Comparison of ENCODE assay signal across 8 mouse cellular contexts in the genomic region with DNA sequence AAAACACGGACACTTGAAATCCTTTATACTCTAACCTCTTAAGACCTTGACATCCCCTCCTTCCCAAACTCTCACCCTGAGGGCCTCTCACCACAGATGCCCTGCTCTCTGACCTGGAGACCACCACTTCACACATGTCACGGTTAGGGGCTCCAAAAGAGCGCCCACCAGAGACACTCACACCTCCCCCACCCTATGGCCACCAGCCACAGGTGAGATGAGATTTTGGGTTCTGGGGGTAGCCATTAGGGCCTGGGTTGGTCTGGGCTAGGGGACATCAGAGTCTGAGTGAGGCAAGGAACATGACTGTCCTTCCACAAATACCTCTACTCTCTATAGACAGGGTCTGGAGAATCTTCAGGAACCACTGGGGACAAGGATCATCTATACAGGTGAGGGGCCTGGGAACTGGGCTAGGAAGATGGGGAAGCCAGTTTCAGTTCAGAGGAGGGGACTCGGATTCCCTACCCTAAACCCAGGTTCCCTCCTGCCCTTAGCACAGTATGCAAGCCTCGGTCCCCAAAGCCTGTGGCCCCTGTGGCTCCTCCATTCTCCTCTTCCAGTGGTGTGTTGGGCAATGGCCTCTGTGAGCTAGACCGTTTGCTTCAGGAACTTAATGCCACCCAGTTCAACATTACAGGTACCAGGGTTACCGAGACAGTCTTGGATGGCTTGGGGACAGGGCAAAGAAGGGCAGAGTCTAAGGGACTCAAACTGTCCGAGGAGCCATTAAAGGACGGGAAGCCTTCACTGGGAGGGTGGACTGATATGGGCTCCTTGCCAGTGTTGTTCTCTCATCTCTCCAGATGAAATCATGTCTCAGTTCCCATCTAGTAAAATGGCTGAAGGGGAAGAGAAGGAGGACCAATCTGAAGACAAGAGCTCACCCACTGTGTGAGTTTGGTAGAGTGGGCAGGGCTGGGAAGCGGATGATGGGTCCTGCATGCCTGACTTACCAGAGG. TPM values are rescaled to one million over a fixed set of nuclear protein-coding genes. Genes with fewer than 3 reads are reported as not detected.
DNase-seq lines count a peak whose midpoint lies in the region; ATAC-seq lines count a peak whose summit lies in the region.

No protein-coding gene starts in this region.

- peaks cover 18 to 27% of the 10 kb centered on the region in 2 experiments for H3K4me1 ChIP-seq in heart, embryonic 14.5 days (ENCODE audit: control insufficient read depth in 2 of 2, insufficient read depth in 2 of 2, low read length in 2 of 2)
- H3K4me1 ChIP-seq in embryonic facial prominence, embryonic 12.5 days: peaks cover 34% of the 10 kb centered on the region
- H3K4me1 ChIP-seq in hindbrain, embryonic 13.5 days (replicated peaks): peaks cover 36% of the 10 kb centered on the region
- H3K4me1 ChIP-seq in midbrain, embryonic 11.5 days (ENCODE audit: control insufficient read depth, insufficient read depth, low read length): peaks cover 18% of the 10 kb centered on the region

- ATAC-seq in heart, embryonic 14.5 days (ENCODE audit: insufficient number of reproducible peaks, insufficient read depth, low FRiP score, low read depth): no peak
- no peak for ATAC-seq in embryonic facial prominence, embryonic 12.5 days (ENCODE audit: insufficient number of reproducible peaks, insufficient read depth, low FRiP score, low TSS enrichment)
- ATAC-seq in hindbrain, embryonic 13.5 days (ENCODE audit: low FRiP score): no peak
- no peak for ATAC-seq in midbrain, embryonic 11.5 days (ENCODE audit: low FRiP score)

- H3K27me3 ChIP-seq in heart, embryonic 14.5 days (ENCODE audit: control insufficient read depth, insufficient read depth, low read length): no peaks in the 10 kb centered on the region
- peaks cover 6% of the 10 kb centered on the region; the same call in 1 of the 2 replicates for H3K27me3 ChIP-seq in embryonic facial prominence, embryonic 12.5 days
- peaks cover 11% of the 10 kb centered on the region for H3K27me3 ChIP-seq in hindbrain, embryonic 13.5 days
- H3K27me3 ChIP-seq in midbrain, embryonic 11.5 days (ENCODE audit: control insufficient read depth, insufficient read depth, low read length): peaks cover 3% of the 10 kb centered on the region; the same call in 1 of the 2 replicates

- peak overlapping the region; percentile 92 for H3K9ac ChIP-seq in heart, embryonic 14.5 days (ENCODE audit: low read length)
- no peak overlapping the region; the same call in 1 of the 2 replicates for H3K9ac ChIP-seq in embryonic facial prominence, embryonic 12.5 days
- no peak overlapping the region; the same call in 1 of the 2 replicates for H3K9ac ChIP-seq in hindbrain, embryonic 13.5 days
- no peak overlapping the region for H3K9ac ChIP-seq in midbrain, embryonic 11.5 days (ENCODE audit: low read length)

- no peaks in the 10 kb centered on the region for H3K9me3 ChIP-seq in heart, embryonic 14.5 days (ENCODE audit: control insufficient read depth, low read length)
- no peaks in the 10 kb centered on the region for H3K9me3 ChIP-seq in embryonic facial prominence, embryonic 12.5 days
- no peaks in the 10 kb centered on the region for H3K9me3 ChIP-seq in hindbrain, embryonic 13.5 days
- H3K9me3 ChIP-seq in midbrain, embryonic 11.5 days (ENCODE audit: control insufficient read depth, low read length): no peaks in the 10 kb centered on the region

- peak overlapping the region; percentile 80 for H3K4me2 ChIP-seq in heart, embryonic 14.5 days (ENCODE audit: low read length)
- peak overlapping the region; percentile 63 for H3K4me2 ChIP-seq in embryonic facial prominence, embryonic 12.5 days (replicated peaks)
- peak overlapping the region; percentile 62 for H3K4me2 ChIP-seq in hindbrain, embryonic 13.5 days
- no peak overlapping the region for H3K4me2 ChIP-seq in midbrain, embryonic 11.5 days

- peak overlapping the region in 1 of 2 experiments; percentile 96; a peak in 1 of 4 replicates for H3K27ac ChIP-seq in heart, embryonic 14.5 days (replicated peaks in 1 of 2; ENCODE audit: control insufficient read depth in 1 of 2, insufficient read depth in 1 of 2, low read depth in 2 of 2, low read length in 2 of 2)
- no peak overlapping the region for H3K27ac ChIP-seq in embryonic facial prominence, embryonic 12.5 days
- no peak overlapping the region for H3K27ac ChIP-seq in hindbrain, embryonic 13.5 days
- no peak overlapping the region for H3K27ac ChIP-seq in midbrain, embryonic 11.5 days (ENCODE audit: low read depth, low read length)

- 66% methylated on average over 10 of the region's 10 CpGs for WGBS in heart, embryonic 14.5 days
- 80% methylated on average over 10 of the region's 10 CpGs for WGBS in embryonic facial prominence, embryonic 12.5 days
- WGBS in hindbrain, embryonic 13.5 days: 81% methylated on average over 10 of the region's 10 CpGs
- 89% methylated on average over 10 of the region's 10 CpGs for WGBS in midbrain, embryonic 11.5 days

- no peak for DNase-seq in heart, postnatal 4 days
- DNase-seq in midbrain, embryonic 11.5 days (ENCODE audit: low spot score, missing footprints): peak; percentile 23
- no peak for DNase-seq in MN1 (ENCODE audit: low spot score)
- no peak for DNase-seq in adrenal gland, adult 2 months
- DNase-seq in thymus, postnatal 14 days: no peak

- H3K36me3 ChIP-seq in heart, embryonic 14.5 days (ENCODE audit: control insufficient read depth, insufficient read depth, low read length): peaks cover 70% of the 10 kb centered on the region
- peaks cover 32% of the 10 kb centered on the region for H3K36me3 ChIP-seq in embryonic facial prominence, embryonic 12.5 days
- peaks cover 16% of the 10 kb centered on the region for H3K36me3 ChIP-seq in hindbrain, embryonic 13.5 days
- no peaks in the 10 kb centered on the region for H3K36me3 ChIP-seq in midbrain, embryonic 11.5 days (ENCODE audit: control insufficient read depth, insufficient read depth, low read length)

- peak overlapping the region; percentile 38 to 78 for H3K4me3 ChIP-seq in heart, embryonic 14.5 days (ENCODE audit: control insufficient read depth in 1 of 2, insufficient read depth in 1 of 2, low read depth in 1 of 2, low read length in 2 of 2)
- H3K4me3 ChIP-seq in embryonic facial prominence, embryonic 12.5 days: peak overlapping the region; percentile 53
- H3K4me3 ChIP-seq in hindbrain, embryonic 13.5 days: peak overlapping the region; percentile 41; the same call in 1 of the 2 replicates
- H3K4me3 ChIP-seq in midbrain, embryonic 11.5 days (ENCODE audit: low read depth, low read length): no peak overlapping the region

RNA-seq across cellular contexts. Expression of a gene that starts 1.8 kb away (rescaled TPM):
- 147 and 153 TPM in 2 replicates for polyA plus RNA-seq in heart, embryonic 14.5 days (2014; fragmentation: Nextera tagmentation; extraction: Ambion mirVana)
- 100 to 1,000 TPM; 101 to 108 TPM for total RNA-seq in heart, postnatal 4 days (2021)
- polyA plus RNA-seq in embryonic facial prominence, embryonic 12.5 days (2016; fragmentation: Nextera tagmentation; extraction: Ambion mirVana): 44.4 and 47.7 TPM in 2 replicates
- polyA plus RNA-seq in hindbrain, embryonic 13.5 days (2015; fragmentation: Nextera tagmentation; extraction: Ambion mirVana): 27.9 and 31.0 TPM in 2 replicates
- polyA plus RNA-seq in midbrain, embryonic 11.5 days (2014; fragmentation: Nextera tagmentation; extraction: Ambion mirVana): 32.2 and 34.3 TPM in 2 replicates
- total RNA-seq in adrenal gland, adult 2 months (2021): 10 to 100 TPM; 24.0 to 30.2 TPM
- polyA plus RNA-seq in adrenal gland, adult 2 months (2012; rRNA removed): 35.1 and 35.8 TPM in 2 replicates

RNA-seq across cellular contexts. Expression of a gene that starts 10.5 kb away (rescaled TPM):
- polyA plus RNA-seq in heart, embryonic 14.5 days (2014; fragmentation: Nextera tagmentation; extraction: Ambion mirVana): 6.4 and 7.4 TPM in 2 replicates
- 1 to 10 TPM; 5.3 to 6.8 TPM for total RNA-seq in heart, postnatal 4 days (2021)
- 9.9 and 10.3 TPM in 2 replicates for polyA plus RNA-seq in embryonic facial prominence, embryonic 12.5 days (2016; fragmentation: Nextera tagmentation; extraction: Ambion mirVana)
- polyA plus RNA-seq in hindbrain, embryonic 13.5 days (2015; fragmentation: Nextera tagmentation; extraction: Ambion mirVana): 10.6 and 11.4 TPM in 2 replicates
- polyA plus RNA-seq in midbrain, embryonic 11.5 days (2014; fragmentation: Nextera tagmentation; extraction: Ambion mirVana): 13.7 and 14.2 TPM in 2 replicates
- total RNA-seq in adrenal gland, adult 2 months (2021): 1 to 10 TPM; 5.1 to 8.7 TPM
- polyA plus RNA-seq in adrenal gland, adult 2 months (2012; rRNA removed): 1.4 TPM in 2 replicates

RNA-seq across cellular contexts. Expression of a gene that starts 11.2 kb away (rescaled TPM):
- polyA plus RNA-seq in heart, embryonic 14.5 days (2014; fragmentation: Nextera tagmentation; extraction: Ambion mirVana): 8.2 and 8.5 TPM in 2 replicates
- 10 to 100 TPM; 13.3 to 13.8 TPM for total RNA-seq in heart, postnatal 4 days (2021)
- 18.6 and 18.8 TPM in 2 replicates for polyA plus RNA-seq in embryonic facial prominence, embryonic 12.5 days (2016; fragmentation: Nextera tagmentation; extraction: Ambion mirVana)
- polyA plus RNA-seq in hindbrain, embryonic 13.5 days (2015; fragmentation: Nextera tagmentation; extraction: Ambion mirVana): 15.0 and 15.2 TPM in 2 replicates
- 5.8 and 7.1 TPM in 2 replicates for polyA plus RNA-seq in midbrain, embryonic 11.5 days (2014; fragmentation: Nextera tagmentation; extraction: Ambion mirVana)
- total RNA-seq in adrenal gland, adult 2 months (2021): 10 to 100 TPM; 18.6 to 20.1 TPM
- 64.3 and 68.0 TPM in 2 replicates for polyA plus RNA-seq in adrenal gland, adult 2 months (2012; rRNA removed)

RNA-seq across cellular contexts. Expression of a gene that starts 17.1 kb away (rescaled TPM):
- 0.22 and 0.36 TPM in 2 replicates for polyA plus RNA-seq in heart, embryonic 14.5 days (2014; fragmentation: Nextera tagmentation; extraction: Ambion mirVana)
- total RNA-seq in heart, postnatal 4 days (2021): not detected
- 0.35 TPM in 1 of 2 replicates, not detected in the other for polyA plus RNA-seq in embryonic facial prominence, embryonic 12.5 days (2016; fragmentation: Nextera tagmentation; extraction: Ambion mirVana)
- polyA plus RNA-seq in hindbrain, embryonic 13.5 days (2015; fragmentation: Nextera tagmentation; extraction: Ambion mirVana): not detected in 2 replicates
- polyA plus RNA-seq in midbrain, embryonic 11.5 days (2014; fragmentation: Nextera tagmentation; extraction: Ambion mirVana): 0.16 TPM in 1 of 2 replicates, not detected in the other
- under 1 TPM in 1 of 2 experiments, not detected in 1; 0.17 TPM for total RNA-seq in adrenal gland, adult 2 months (2021)
- not detected in 2 replicates for polyA plus RNA-seq in adrenal gland, adult 2 months (2012; rRNA removed)

RNA-seq across cellular contexts. Expression of a gene that starts 42.2 kb away (rescaled TPM):
- polyA plus RNA-seq in heart, embryonic 14.5 days (2014; fragmentation: Nextera tagmentation; extraction: Ambion mirVana): 917 and 1,008 TPM in 2 replicates
- total RNA-seq in heart, postnatal 4 days (2021): 1,000 to 10,000 TPM; 1,037 to 1,183 TPM
- polyA plus RNA-seq in embryonic facial prominence, embryonic 12.5 days (2016; fragmentation: Nextera tagmentation; extraction: Ambion mirVana): 4.0 and 7.9 TPM in 2 replicates
- 0.70 and 1.1 TPM in 2 replicates for polyA plus RNA-seq in hindbrain, embryonic 13.5 days (2015; fragmentation: Nextera tagmentation; extraction: Ambion mirVana)
- not detected in 2 replicates for polyA plus RNA-seq in midbrain, embryonic 11.5 days (2014; fragmentation: Nextera tagmentation; extraction: Ambion mirVana)
- total RNA-seq in adrenal gland, adult 2 months (2021): 1 to 10 TPM in 1 of 2 experiments, not detected in 1; 8.0 TPM
- polyA plus RNA-seq in adrenal gland, adult 2 months (2012; rRNA removed): 1.7 and 2.9 TPM in 2 replicates
